Mouse (Mus musculus): ENCODE measurements around the gene Sco1. TPM values are rescaled to one million over a fixed set of nuclear protein-coding genes. Genes with fewer than 3 reads are reported as not detected.
"Not testable (repeated sequence)": the region's sequence is repeated elsewhere in the genome, so short reads cannot be mapped to it uniquely, and the experiment has no call there.

The Sco1 gene
- polyA plus RNA-seq, 1 experiment from 2014 or later = 18.8 TPM

GRCm38 (mm10) chr11:67085489-67085888 lies 33.0 kb downstream of the Sco1 start:
- no peaks in the 10 kb centered on the region for H3K4me1 ChIP-seq (ENCODE audit: control insufficient read depth, insufficient read depth, low read length)
- H3K27me3 ChIP-seq (ENCODE audit: control insufficient read depth, insufficient read depth, low read length) = peaks cover 29% of the 10 kb centered on the region
- H3K4me2 ChIP-seq (ENCODE audit: low read depth, low read length) = no peak overlapping the region
- no peak for ATAC-seq (replicated peaks; ENCODE audit: extremely low read depth, insufficient read depth, low FRiP score)
- no peak overlapping the region for H3K4me3 ChIP-seq (ENCODE audit: low read length)
- H3K9ac ChIP-seq (ENCODE audit: low read length) = no peak overlapping the region
- no peaks in the 10 kb centered on the region for H3K36me3 ChIP-seq (ENCODE audit: control insufficient read depth, insufficient read depth)
- H3K9me3 ChIP-seq (replicated peaks; ENCODE audit: control insufficient read depth, low read length) = no peaks in the 10 kb centered on the region
- no peak overlapping the region for H3K27ac ChIP-seq (ENCODE audit: low read length)
- 3% methylated on average over 6 of the region's 6 CpGs for WGBS

- no peak overlapping the region for H3K27ac ChIP-seq (ENCODE audit: low read length)
- H3K4me2 ChIP-seq (ENCODE audit: low read depth, low read length) = no peak overlapping the region
- no peaks in the 10 kb centered on the region for H3K36me3 ChIP-seq (ENCODE audit: control insufficient read depth, insufficient read depth)
- H3K4me1 ChIP-seq (ENCODE audit: control insufficient read depth, insufficient read depth, low read length) = no peaks in the 10 kb centered on the region
- H3K4me3 ChIP-seq (ENCODE audit: low read length) = no peak overlapping the region
- H3K9me3 ChIP-seq (replicated peaks; ENCODE audit: control insufficient read depth, low read length) = no peaks in the 10 kb centered on the region
- WGBS = 50% methylated on average over 9 of the region's 9 CpGs
- no peak overlapping the region for H3K9ac ChIP-seq (ENCODE audit: low read length)
- peaks cover 29% of the 10 kb centered on the region for H3K27me3 ChIP-seq (ENCODE audit: control insufficient read depth, insufficient read depth, low read length)
- ATAC-seq (replicated peaks; ENCODE audit: extremely low read depth, insufficient read depth, low FRiP score) = no peak
These were observed 34.1 kb downstream of the Sco1 start for GRCm38 (mm10) chr11:67086467-67087164.

GRCm38 (mm10) chr11:67087225-67087624 lies 34.8 kb downstream of the Sco1 start:
- no peak overlapping the region for H3K27ac ChIP-seq (ENCODE audit: low read length)
- H3K9me3 ChIP-seq (replicated peaks; ENCODE audit: control insufficient read depth, low read length) = no peaks in the 10 kb centered on the region
- 79% methylated on average over 12 of the region's 12 CpGs for WGBS
- H3K9ac ChIP-seq (ENCODE audit: low read length) = no peak overlapping the region
- ATAC-seq (replicated peaks; ENCODE audit: extremely low read depth, insufficient read depth, low FRiP score) = no peak
- H3K4me2 ChIP-seq (ENCODE audit: low read depth, low read length) = no peak overlapping the region
- no peaks in the 10 kb centered on the region for H3K4me1 ChIP-seq (ENCODE audit: control insufficient read depth, insufficient read depth, low read length)
- peaks cover 29% of the 10 kb centered on the region for H3K27me3 ChIP-seq (ENCODE audit: control insufficient read depth, insufficient read depth, low read length)
- no peak overlapping the region for H3K4me3 ChIP-seq (ENCODE audit: low read length)
- no peaks in the 10 kb centered on the region for H3K36me3 ChIP-seq (ENCODE audit: control insufficient read depth, insufficient read depth)

GRCm38 (mm10) chr11:67092354-67092753 lies 39.9 kb downstream of the Sco1 start:
- H3K9me3 ChIP-seq (replicated peaks; ENCODE audit: control insufficient read depth, low read length); H3K4me2 ChIP-seq (ENCODE audit: low read depth, low read length); H3K27me3 ChIP-seq (ENCODE audit: control insufficient read depth, insufficient read depth, low read length); H3K4me1 ChIP-seq (ENCODE audit: control insufficient read depth, insufficient read depth, low read length); H3K4me3 ChIP-seq (ENCODE audit: low read length); H3K9ac ChIP-seq (ENCODE audit: low read length); H3K36me3 ChIP-seq (ENCODE audit: control insufficient read depth, insufficient read depth); H3K27ac ChIP-seq (ENCODE audit: low read length); ATAC-seq (replicated peaks; ENCODE audit: extremely low read depth, insufficient read depth, low FRiP score): not testable (repeated sequence)
- WGBS = 81% methylated on average over 12 of the region's 12 CpGs

- no peaks in the 10 kb centered on the region for H3K9me3 ChIP-seq (replicated peaks; ENCODE audit: control insufficient read depth, low read length)
- H3K4me3 ChIP-seq (ENCODE audit: low read length) = no peak overlapping the region
- H3K9ac ChIP-seq (ENCODE audit: low read length) = no peak overlapping the region
- H3K4me2 ChIP-seq (ENCODE audit: low read depth, low read length) = no peak overlapping the region
- no peak for ATAC-seq (replicated peaks; ENCODE audit: extremely low read depth, insufficient read depth, low FRiP score)
- H3K4me1 ChIP-seq (ENCODE audit: control insufficient read depth, insufficient read depth, low read length) = no peaks in the 10 kb centered on the region
- no peaks in the 10 kb centered on the region for H3K36me3 ChIP-seq (ENCODE audit: control insufficient read depth, insufficient read depth)
- H3K27ac ChIP-seq (ENCODE audit: low read length) = no peak overlapping the region
- peaks cover 8% of the 10 kb centered on the region for H3K27me3 ChIP-seq (ENCODE audit: control insufficient read depth, insufficient read depth, low read length)
- WGBS = 72% methylated on average over 9 of the region's 9 CpGs
These were observed 40.7 kb downstream of the Sco1 start for GRCm38 (mm10) chr11:67093201-67093600.

- Histone ChIP-seq H3K36me3 (ENCODE audit: control insufficient read depth, insufficient read depth) (no peaks in the 10 kb centered on the region), H3K27ac (ENCODE audit: low read length) (no peak overlapping the region), H3K9me3 (replicated peaks; ENCODE audit: control insufficient read depth, low read length) (no peaks in the 10 kb centered on the region), H3K9ac (ENCODE audit: low read length) (no peak overlapping the region), H3K27me3 (ENCODE audit: control insufficient read depth, insufficient read depth, low read length) (peaks cover 8% of the 10 kb centered on the region), H3K4me2 (ENCODE audit: low read depth, low read length) (no peak overlapping the region), H3K4me3 (ENCODE audit: low read length) (no peak overlapping the region), H3K4me1 (ENCODE audit: control insufficient read depth, insufficient read depth, low read length) (no peaks in the 10 kb centered on the region)
- ATAC-seq (replicated peaks; ENCODE audit: extremely low read depth, insufficient read depth, low FRiP score) = no peak
- WGBS = 94% methylated on average over 5 of the region's 5 CpGs
These were observed 41.2 kb downstream of the Sco1 start for GRCm38 (mm10) chr11:67093652-67094051.

- Histone ChIP-seq H3K9ac (ENCODE audit: low read length) (no peak overlapping the region), H3K27me3 (ENCODE audit: control insufficient read depth, insufficient read depth, low read length) (peaks cover 9% of the 10 kb centered on the region), H3K4me3 (ENCODE audit: low read length) (no peak overlapping the region), H3K4me1 (ENCODE audit: control insufficient read depth, insufficient read depth, low read length) (no peaks in the 10 kb centered on the region), H3K27ac (ENCODE audit: low read length) (no peak overlapping the region), H3K36me3 (ENCODE audit: control insufficient read depth, insufficient read depth) (no peaks in the 10 kb centered on the region), H3K9me3 (replicated peaks; ENCODE audit: control insufficient read depth, low read length) (no peaks in the 10 kb centered on the region), H3K4me2 (ENCODE audit: low read depth, low read length) (no peak overlapping the region)
- ATAC-seq (replicated peaks; ENCODE audit: extremely low read depth, insufficient read depth, low FRiP score) = no peak
- 56% methylated on average over 29 of the region's 29 CpGs for WGBS
These were observed 42.0 kb downstream of the Sco1 start for GRCm38 (mm10) chr11:67094470-67094869.

GRCm38 (mm10) chr11:67097709-67098108 lies 45.2 kb downstream of the Sco1 start:
- Histone ChIP-seq H3K9me3 (replicated peaks; ENCODE audit: control insufficient read depth, low read length) (no peaks in the 10 kb centered on the region), H3K9ac (ENCODE audit: low read length) (no peak overlapping the region), H3K4me2 (ENCODE audit: low read depth, low read length) (no peak overlapping the region), H3K27me3 (ENCODE audit: control insufficient read depth, insufficient read depth, low read length) (peaks cover 11% of the 10 kb centered on the region), H3K4me1 (ENCODE audit: control insufficient read depth, insufficient read depth, low read length) (no peaks in the 10 kb centered on the region), H3K27ac (ENCODE audit: low read length) (no peak overlapping the region), H3K4me3 (ENCODE audit: low read length) (no peak overlapping the region), H3K36me3 (ENCODE audit: control insufficient read depth, insufficient read depth) (no peaks in the 10 kb centered on the region)
- ATAC-seq (replicated peaks; ENCODE audit: extremely low read depth, insufficient read depth, low FRiP score) = no peak
- 85% methylated on average over 10 of the region's 10 CpGs for WGBS

GRCm38 (mm10) chr11:67098427-67098826 lies 46.0 kb downstream of the Sco1 start:
- Histone ChIP-seq H3K27me3 (ENCODE audit: control insufficient read depth, insufficient read depth, low read length) (peaks cover 11% of the 10 kb centered on the region), H3K36me3 (ENCODE audit: control insufficient read depth, insufficient read depth) (no peaks in the 10 kb centered on the region), H3K4me3 (ENCODE audit: low read length) (no peak overlapping the region), H3K4me2 (ENCODE audit: low read depth, low read length) (no peak overlapping the region), H3K9me3 (replicated peaks; ENCODE audit: control insufficient read depth, low read length) (no peaks in the 10 kb centered on the region), H3K27ac (ENCODE audit: low read length) (no peak overlapping the region), H3K9ac (ENCODE audit: low read length) (no peak overlapping the region), H3K4me1 (ENCODE audit: control insufficient read depth, insufficient read depth, low read length) (no peaks in the 10 kb centered on the region)
- no peak for ATAC-seq (replicated peaks; ENCODE audit: extremely low read depth, insufficient read depth, low FRiP score)
- 76% methylated on average over 11 of the region's 11 CpGs for WGBS
